8 mouse cellular contexts compared by ENCODE assay signal in the genomic region with DNA sequence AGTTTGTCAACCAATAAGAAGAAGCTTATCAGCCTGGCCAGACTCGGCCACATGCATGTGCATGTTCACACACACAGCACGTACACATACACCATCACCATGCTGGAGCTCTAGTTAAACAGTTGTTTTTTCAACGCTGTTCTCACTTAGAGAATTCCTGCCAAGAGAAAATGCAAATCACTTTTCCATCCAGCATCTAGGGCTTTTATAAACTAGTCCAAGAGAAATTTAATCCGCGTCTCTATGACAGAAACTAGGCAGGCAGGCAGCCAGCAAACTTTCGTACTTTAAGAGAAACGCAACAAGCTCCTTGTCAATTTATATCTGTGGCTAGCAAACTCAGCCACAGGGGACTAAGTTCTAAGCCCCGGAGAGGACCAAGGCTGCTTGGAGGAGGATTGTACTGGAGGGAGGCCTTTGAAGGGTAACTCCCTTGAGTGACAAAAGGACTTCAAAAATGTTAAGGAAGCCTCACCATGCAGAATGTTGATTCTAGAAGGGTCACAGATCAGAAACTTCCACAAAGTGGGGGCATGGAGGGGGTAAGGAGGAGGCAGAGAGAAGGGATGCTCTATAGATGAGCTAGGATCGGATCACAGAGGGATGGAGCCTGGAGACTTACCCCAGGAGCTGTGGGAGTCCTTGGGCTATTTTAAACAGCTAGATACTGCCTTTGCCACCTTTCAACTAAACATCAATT. TPM values are rescaled to one million over a fixed set of nuclear protein-coding genes. Genes with fewer than 3 reads are reported as not detected.
A peak's percentile ranks its signal among the peaks of the same experiment; 100 is the strongest.
DNase-seq lines count a peak whose midpoint lies in the region; TF ChIP-seq lines count a peak whose summit lies in the region.
"Had no signal": no experiment of that assay in that cellular context is flagged by ENCODE, and none has a peak within 500 bp of the region (broad histone marks: within the 10 kb centered on the region; RNA-seq: fewer than 3 reads in every experiment).

No protein-coding gene starts in this region.

- no peak overlapping the region for H3K27ac ChIP-seq in layer of hippocampus, adult 2 months

- no peak overlapping the region for H3K4me3 ChIP-seq in layer of hippocampus, adult 2 months

- peak; percentile 19 to 28 for DNase-seq in layer of hippocampus, adult 2 months (ENCODE audit: low spot score in 2 of 2)
- DNase-seq in layer of hippocampus, adult 9-10 months (ENCODE audit: low spot score): no peak
- peak; percentile 27 for DNase-seq in adipocyte (ENCODE audit: low spot score)
- DNase-seq in brain, embryonic 18.5 days (ENCODE audit: low read depth, low spot score): peak; percentile 64
- peak; percentile 55 for DNase-seq in kidney, postnatal 10 days
- no peak for DNase-seq in Muller cell, postnatal 12 days (ENCODE audit: inconsistent ontology term)
- DNase-seq in lung, postnatal 36 days: no peak
- DNase-seq: lung, postnatal 10 days had no signal

- no peak for TF ChIP-seq CTCF in layer of hippocampus, adult 2 months (conservative IDR thresholded peaks at IDR 0.05)

RNA-seq across cellular contexts. Expression of gene Fzd4, which starts 29.2 kb away (rescaled TPM):
- 1 to 10 TPM; 6.1 to 7.2 TPM for total RNA-seq in layer of hippocampus, adult 2 months (2021)

RNA-seq across cellular contexts. Expression of gene Tmem135, which starts 29.3 kb away (rescaled TPM):
- total RNA-seq in layer of hippocampus, adult 2 months (2021): 10 to 100 TPM; 73.3 to 74.1 TPM

Comparison
In these comparisons a context has a peak if more than half of its experiments do, and no peak if none do; other contexts are left out.
1. DNase-seq: peak in layer of hippocampus, adult 2 months (2 of 2), adipocyte (single experiment), brain, embryonic 18.5 days (single experiment) and kidney, postnatal 10 days (single experiment); none in layer of hippocampus, adult 9-10 months (single experiment), Muller cell, postnatal 12 days (single experiment) and lung, postnatal 36 days (single experiment).